Mouse (Mus musculus): ENCODE data around the gene Ankrd13a.

- TF ChIP-seq CTCF (IDR thresholded peaks at IDR 0.05; ENCODE audit: low read depth) = peak; percentile 60
- no peak for TF ChIP-seq EP300 (IDR thresholded peaks at IDR 0.05; ENCODE audit: low read depth)
Measured at GRCm38 (mm10) chr5:114825978-114826691, 51.7 kb downstream of the Ankrd13a start.
